Mouse (Mus musculus) embryonic facial prominence, embryonic 12.5 days (tissue): Measurements from ENCODE around the gene Ndufc1. TPM values are rescaled to one million over a fixed set of nuclear protein-coding genes. Genes with fewer than 3 reads are reported as not detected.
"Not testable (repeated sequence)": the region's sequence is repeated elsewhere in the genome, so short reads cannot be mapped to it uniquely, and the experiment has no call there.

Experiments
- ATAC-seq: fragments of 200-750 bp; cut with Nextera tagmentation; 2 replicates; pipeline ENCODE4 v1.8.0; 2017; ENCODE audit not compliant: insufficient number of reproducible peaks, insufficient read depth, low FRiP score, low TSS enrichment
- H3K27ac ChIP-seq: fragments of 300-500 bp; sonication (generic); 2 replicates; pipeline ENCODE4 v1.5.1; 2016; ENCODE audit warnings: mild to moderate bottlenecking
- H3K27me3 ChIP-seq: fragments of 300-500 bp; sonication (generic); 2 replicates; pipeline ENCODE4 v1.6.1; 2016; ENCODE audit warnings: mild to moderate bottlenecking, moderate library complexity
- H3K36me3 ChIP-seq: fragments of 300-500 bp; sonication (generic); 2 replicates; pipeline ENCODE4 v1.6.1; 2016; ENCODE audit warnings: mild to moderate bottlenecking
- H3K4me1 ChIP-seq: fragments of 300-500 bp; sonication (generic); 2 replicates; pipeline ENCODE4 v1.6.1; 2016
- H3K4me2 ChIP-seq: fragments of 300-500 bp; sonication (generic); replicated peaks from 2 replicates; pipeline ENCODE4 v1.6.1; 2016; ENCODE audit warnings: mild to moderate bottlenecking, moderate library complexity
- H3K4me3 ChIP-seq: fragments of 300-500 bp; sonication (generic); 2 replicates; pipeline ENCODE4 v1.5.1; 2016; ENCODE audit warnings: mild to moderate bottlenecking
- H3K9ac ChIP-seq: fragments of 300-500 bp; sonication (generic); 2 replicates; pipeline ENCODE4 v1.6.1; 2016; ENCODE audit warnings: mild to moderate bottlenecking, moderate library complexity
- H3K9me3 ChIP-seq: fragments of 300-500 bp; sonication (generic); 2 replicates; pipeline ENCODE4 v1.6.1; 2016; ENCODE audit warnings: mild to moderate bottlenecking, moderate library complexity
- WGBS: fragments of 180-500 bp; shearing (Covaris S2); methylation state at CpG from one replicate; pipeline ENCODE4 v1.1.7; 2016; 5-methylcytosine and 5-hydroxymethylcytosine counted together
- polyA plus RNA-seq: library from polyadenylated mRNA; unstranded; fragments of >200 nt; fragmentation: Nextera tagmentation; extraction: Ambion mirVana; gene quantifications from 2 replicates; pipeline ENCODE4 v1.2.1, GENCODE M21; 2016

Gene Ndufc1
- polyA plus RNA-seq, 1 experiment from 2014 or later: 685 TPM

- Histone ChIP-seq H3K4me2 (no peak overlapping the region), H3K27me3 (no peaks in the 10 kb centered on the region), H3K9me3 (no peaks in the 10 kb centered on the region), H3K4me1 (peaks cover 12% of the 10 kb centered on the region), H3K4me3 (no peak overlapping the region), H3K27ac (no peak overlapping the region), H3K36me3 (no peaks in the 10 kb centered on the region), H3K9ac (no peak overlapping the region)
- no peak for ATAC-seq
- WGBS: 90% methylated on average over 1 of the region's 1 CpGs
Measured at GRCm38 (mm10) chr3:51413276-51413675, 4.5 kb upstream of the Ndufc1 start.

- no peak overlapping the region for H3K9ac ChIP-seq
- H3K36me3 ChIP-seq: no peaks in the 10 kb centered on the region
- WGBS: 87% methylated on average over 7 of the region's 7 CpGs
- H3K4me2 ChIP-seq: no peak overlapping the region
- ATAC-seq: no peak
- H3K4me3 ChIP-seq: no peak overlapping the region
- H3K27ac ChIP-seq: no peak overlapping the region
- H3K4me1 ChIP-seq: peaks cover 7% of the 10 kb centered on the region; the same call in 1 of the 2 replicates
- H3K9me3 ChIP-seq: no peaks in the 10 kb centered on the region
- H3K27me3 ChIP-seq: no peaks in the 10 kb centered on the region
Measured at GRCm38 (mm10) chr3:51412457-51412856, 3.7 kb upstream of the Ndufc1 start.

GRCm38 (mm10) chr3:51407870-51408560, 773 bp downstream of the Ndufc1 start:
- ATAC-seq: no peak
- whole genome bisulfite sequencing: 20% methylated on average over 20 of the region's 20 CpGs
- Histone ChIP-seq H3K9me3 (no peaks in the 10 kb centered on the region), H3K27ac (peak overlapping the region; percentile 93), H3K36me3 (peaks cover 31% of the 10 kb centered on the region), H3K9ac (peak overlapping the region; percentile 73), H3K4me3 (peak overlapping the region; percentile 70), H3K4me1 (no peaks in the 10 kb centered on the region), H3K27me3 (no peaks in the 10 kb centered on the region), H3K4me2 (peak overlapping the region; percentile 54)

DNA sequence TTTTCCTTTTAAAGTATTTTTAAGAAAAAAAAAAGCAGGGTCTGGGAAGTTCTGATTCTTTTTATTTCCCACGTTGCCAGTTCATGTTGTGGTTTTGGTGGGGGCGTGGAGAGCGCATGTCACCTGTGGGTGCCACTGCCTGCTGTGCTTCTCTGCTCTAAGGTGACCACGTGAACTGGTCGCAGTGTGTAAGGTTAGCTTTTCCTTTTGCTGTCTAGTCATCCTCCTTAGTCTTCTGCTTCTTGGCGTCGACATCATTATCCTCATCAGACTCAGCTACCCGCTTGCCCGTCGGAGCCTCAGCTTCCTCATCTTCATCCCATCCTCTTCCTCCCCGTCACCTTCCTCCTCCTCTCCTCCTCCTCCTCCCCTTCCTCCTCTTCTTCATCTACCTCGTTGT, 6.2 kb downstream of the Ndufc1 start:
- WGBS: 94% methylated on average over 12 of the region's 12 CpGs
- peaks cover 37% of the 10 kb centered on the region for H3K36me3 ChIP-seq

DNA sequence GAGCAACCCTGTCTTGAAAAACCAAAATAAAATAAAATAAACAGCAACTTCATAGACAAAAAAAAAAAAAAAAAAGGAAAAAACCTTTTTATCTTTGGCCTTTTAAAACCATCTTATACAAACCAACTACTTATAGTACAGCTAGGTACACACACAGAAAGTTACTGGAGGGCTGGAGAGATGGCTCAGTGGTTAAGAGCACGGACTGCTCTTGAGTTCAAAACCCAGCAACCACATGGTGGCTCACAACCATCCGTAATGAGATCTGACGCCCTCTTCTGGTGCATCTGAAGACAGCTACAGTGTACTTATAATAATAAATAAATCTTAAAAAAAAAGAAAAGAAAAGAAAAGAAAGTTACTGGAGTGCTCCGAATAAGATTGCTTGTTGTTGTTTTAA, 6.7 kb downstream of the Ndufc1 start:
- whole genome bisulfite sequencing: 63% methylated on average over 4 of the region's 4 CpGs
- ATAC-seq, H3K4me1 ChIP-seq: not testable (repeated sequence)

More for the DNA sequence above, 6.2 kb downstream of the Ndufc1 start:
- H3K4me2 ChIP-seq: no peak overlapping the region
- no peak for ATAC-seq
- H3K27ac ChIP-seq: no peak overlapping the region
- no peak overlapping the region for H3K9ac ChIP-seq
- no peaks in the 10 kb centered on the region for H3K9me3 ChIP-seq
- no peaks in the 10 kb centered on the region for H3K4me1 ChIP-seq
- no peak overlapping the region for H3K4me3 ChIP-seq
- peaks cover 9% of the 10 kb centered on the region for H3K27me3 ChIP-seq

DNA sequence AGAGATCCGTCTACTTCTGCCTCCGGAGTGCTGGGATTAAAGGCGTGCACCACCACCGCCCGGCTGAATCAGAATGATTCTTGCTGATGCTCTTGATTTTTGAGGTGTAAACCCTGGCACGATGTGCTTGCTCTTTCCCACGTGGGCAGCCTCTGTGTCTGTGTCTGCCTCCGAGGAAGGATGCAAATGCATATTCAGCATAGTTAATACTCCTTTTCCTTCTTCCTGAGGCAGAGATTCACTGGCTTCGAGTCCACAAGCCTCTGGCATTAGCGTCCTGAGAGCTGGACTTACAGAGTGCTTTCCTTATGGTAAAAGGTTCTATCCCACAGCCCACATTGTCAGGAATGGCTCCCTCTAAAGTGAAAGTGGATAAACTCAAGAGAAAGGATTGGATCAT, 8.1 kb downstream of the Ndufc1 start:
- Histone ChIP-seq H3K9ac (no peak overlapping the region), H3K4me1 (no peaks in the 10 kb centered on the region), H3K4me2 (no peak overlapping the region), H3K36me3 (peaks cover 24% of the 10 kb centered on the region), H3K27ac (no peak overlapping the region), H3K27me3 (peaks cover 21% of the 10 kb centered on the region), H3K4me3 (no peak overlapping the region), H3K9me3 (no peaks in the 10 kb centered on the region)
- 78% methylated on average over 10 of the region's 10 CpGs for WGBS
- no peak for ATAC-seq

More for the DNA sequence above, 6.7 kb downstream of the Ndufc1 start:
- H3K9me3 ChIP-seq, H3K27ac ChIP-seq, H3K4me2 ChIP-seq, H3K4me3 ChIP-seq, H3K9ac ChIP-seq: not testable (repeated sequence)
- H3K36me3 ChIP-seq: peaks cover 36% of the 10 kb centered on the region
- peaks cover 12% of the 10 kb centered on the region for H3K27me3 ChIP-seq

GRCm38 (mm10) chr3:51399531-51399930, 9.3 kb downstream of the Ndufc1 start:
- no peak overlapping the region for H3K4me3 ChIP-seq
- no peaks in the 10 kb centered on the region for H3K4me1 ChIP-seq
- peaks cover 31% of the 10 kb centered on the region for H3K27me3 ChIP-seq
- no peak for ATAC-seq
- 65% methylated on average over 4 of the region's 4 CpGs for WGBS
- H3K27ac ChIP-seq: no peak overlapping the region
- H3K9me3 ChIP-seq: no peaks in the 10 kb centered on the region
- peaks cover 19% of the 10 kb centered on the region for H3K36me3 ChIP-seq
- no peak overlapping the region for H3K9ac ChIP-seq
- no peak overlapping the region for H3K4me2 ChIP-seq

DNA sequence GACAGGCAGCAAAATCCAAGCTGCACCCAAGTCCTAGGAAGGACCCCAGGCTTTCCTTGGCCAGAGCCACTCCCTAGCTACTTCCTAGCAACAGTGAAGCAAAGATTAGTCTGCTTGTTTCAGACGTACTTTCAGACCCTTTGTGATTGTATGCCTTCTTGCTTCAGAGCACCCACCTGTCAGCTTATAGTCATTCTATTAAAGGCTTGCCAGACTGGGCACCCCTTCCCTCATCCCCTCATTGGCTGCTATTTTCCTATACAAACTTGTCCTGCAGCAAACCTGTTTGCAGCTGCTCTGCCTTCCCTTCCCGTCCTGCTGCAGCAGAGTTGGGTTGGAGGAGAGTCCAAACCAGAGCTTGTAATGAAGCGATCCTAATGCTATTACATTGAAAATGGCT, 10.1 kb downstream of the Ndufc1 start:
- Histone ChIP-seq H3K4me2 (no peak overlapping the region), H3K4me1 (no peaks in the 10 kb centered on the region), H3K36me3 (peaks cover 11% of the 10 kb centered on the region), H3K9me3 (no peaks in the 10 kb centered on the region), H3K4me3 (no peak overlapping the region), H3K27ac (no peak overlapping the region), H3K27me3 (peaks cover 31% of the 10 kb centered on the region), H3K9ac (no peak overlapping the region)
- no peak for ATAC-seq
- 11% methylated on average over 3 of the region's 3 CpGs for WGBS

DNA sequence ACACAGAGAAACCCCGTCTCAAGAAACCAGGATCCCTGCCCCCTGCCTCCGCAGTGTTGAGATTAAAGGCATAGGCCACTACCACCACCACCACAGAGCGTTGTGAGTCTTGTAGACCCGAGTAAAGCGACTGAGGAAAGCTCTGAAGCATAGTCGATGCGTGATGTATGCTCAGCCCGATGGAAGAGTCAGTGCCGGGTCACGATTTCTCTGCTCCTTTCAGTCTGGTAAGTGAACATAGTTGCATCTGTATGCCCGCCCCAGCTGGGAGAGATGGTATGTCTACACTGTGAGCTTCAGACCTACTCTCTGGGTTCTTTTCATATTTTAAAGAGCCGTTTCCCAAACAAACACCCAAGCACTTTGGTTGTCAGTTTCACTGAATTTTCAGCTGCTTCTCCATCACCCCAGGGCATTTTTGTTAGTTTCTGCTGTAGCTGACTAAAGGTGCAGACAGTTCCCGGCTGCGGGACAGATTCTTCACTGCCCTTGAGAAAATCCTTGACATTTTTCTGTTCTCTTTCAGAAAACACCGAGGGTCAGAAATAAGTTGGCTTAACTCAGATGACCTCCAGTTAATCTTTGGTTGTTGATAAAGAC, 11.0 kb downstream of the Ndufc1 start:
- no peak for ATAC-seq
- H3K27me3 ChIP-seq: peaks cover 31% of the 10 kb centered on the region
- H3K4me3 ChIP-seq: no peak overlapping the region
- no peak overlapping the region for H3K4me2 ChIP-seq
- H3K36me3 ChIP-seq: peaks cover 3% of the 10 kb centered on the region
- no peak overlapping the region for H3K9ac ChIP-seq
- no peak overlapping the region for H3K27ac ChIP-seq
- no peaks in the 10 kb centered on the region for H3K9me3 ChIP-seq
- 42% methylated on average over 15 of the region's 15 CpGs for WGBS
- no peaks in the 10 kb centered on the region for H3K4me1 ChIP-seq

GRCm38 (mm10) chr3:51396219-51397068, 12.3 kb downstream of the Ndufc1 start, which contains the start of gene Mgarp:
Gene Mgarp, minus strand, starts transcription at chr3:51396738.
- WGBS: 2% methylated on average over 41 of the region's 41 CpGs
- no peaks in the 10 kb centered on the region for H3K36me3 ChIP-seq
- no peaks in the 10 kb centered on the region for H3K4me1 ChIP-seq
- peak; percentile 85 for ATAC-seq
- H3K9ac ChIP-seq: peak within 1 kb of the TSS; percentile 37; the same call in 1 of the 2 replicates
- peaks cover 31% of the 10 kb centered on the region for H3K27me3 ChIP-seq
- H3K4me3 ChIP-seq: peak within 1 kb of the TSS; percentile 50
- peak within 1 kb of the TSS; percentile 63 for H3K4me2 ChIP-seq
- 0 out of 2 replicates have a peak within 1 kb of the TSS, but pooled peaks have one; percentile 46 for H3K27ac ChIP-seq
- H3K9me3 ChIP-seq: no peaks in the 10 kb centered on the region

GRCm38 (mm10) chr3:51395461-51396145, 13.2 kb downstream of the Ndufc1 start:
- peak overlapping the region; percentile 63 for H3K4me2 ChIP-seq
- no peak for ATAC-seq
- H3K27ac ChIP-seq: no peak overlapping the region
- H3K4me1 ChIP-seq: no peaks in the 10 kb centered on the region
- no peak overlapping the region for H3K9ac ChIP-seq
- H3K4me3 ChIP-seq: peak overlapping the region; percentile 50
- WGBS: 17% methylated on average over 19 of the region's 19 CpGs
- peaks cover 31% of the 10 kb centered on the region for H3K27me3 ChIP-seq
- H3K9me3 ChIP-seq: no peaks in the 10 kb centered on the region
- H3K36me3 ChIP-seq: no peaks in the 10 kb centered on the region
